Mouse (Mus musculus) liver, embryonic 14.5 days (tissue): ENCODE results near the gene Fmo5. TPM values are rescaled to one million over a fixed set of nuclear protein-coding genes. Genes with fewer than 3 reads are reported as not detected.

Experiments
- ATAC-seq: fragments of 200-750 bp; cut with Nextera tagmentation; 2 replicates; pipeline ENCODE4 v1.8.0; 2017; ENCODE audit warnings: moderate number of reproducible peaks, mild to moderate bottlenecking, moderate library complexity; ENCODE audit not compliant: insufficient read depth
- DNase-seq, 3 experiments: peaks; one replicate each; pipeline ENCODE4 v3.0.0-alpha.2; 2012 to 2013; ENCODE audit warnings: low read depth in 3 of 3, low spot score in 3 of 3
- H3K27ac ChIP-seq: fragments of 300-500 bp; sonication (generic); 2 replicates; pipeline ENCODE4 v1.5.1; 2014; ENCODE audit warnings: moderate library complexity, mild to moderate bottlenecking, control low read depth, inconsistent platforms
- H3K27me3 ChIP-seq: fragments of 300-500 bp; sonication (generic); 2 replicates; pipeline ENCODE4 v1.6.1; 2014; ENCODE audit warnings: mild to moderate bottlenecking, low read length, moderate library complexity; ENCODE audit not compliant: control insufficient read depth, insufficient read depth
- H3K36me3 ChIP-seq: fragments of 300-500 bp; sonication (generic); replicated peaks from 2 replicates; pipeline ENCODE4 v1.6.1; 2014; ENCODE audit warnings: low read depth; ENCODE audit not compliant: control insufficient read depth, insufficient read depth
- H3K4me1 ChIP-seq, 2 experiments: fragments of 200-500 bp in 1 of 2; fragments of 300-500 bp in 1 of 2; sonication (generic) in 1 of 2; replicated peaks; 2 replicates each; pipeline ENCODE4 v1.6.1; 2012 to 2014; ENCODE audit warnings: antibody characterized with exemption in 1 of 2, inconsistent platforms in 1 of 2, low read length in 1 of 2; ENCODE audit not compliant: control insufficient read depth in 2 of 2, insufficient read depth in 2 of 2
- H3K4me2 ChIP-seq: fragments of 300-500 bp; sonication (generic); 2 replicates; pipeline ENCODE4 v1.6.1; 2014; ENCODE audit warnings: low read depth, mild to moderate bottlenecking, control low read depth, moderate library complexity
- H3K4me3 ChIP-seq, 2 experiments: fragments of 200-500 bp in 1 of 2; fragments of 300-500 bp in 1 of 2; sonication (generic) in 1 of 2; 2 replicates each; pipeline ENCODE4 v1.5.1; 2012 to 2014; ENCODE audit warnings: low read depth in 2 of 2, low read length in 2 of 2, mild to moderate bottlenecking in 2 of 2, control low read depth in 1 of 2, inconsistent platforms in 1 of 2, moderate library complexity in 1 of 2; ENCODE audit not compliant: insufficient read depth in 1 of 2
- H3K9ac ChIP-seq: fragments of 300-500 bp; sonication (generic); replicated peaks from 2 replicates; pipeline ENCODE4 v1.6.1; 2014; ENCODE audit warnings: mild to moderate bottlenecking, control low read depth, moderate library complexity
- H3K9me3 ChIP-seq: fragments of 300-500 bp; sonication (generic); 2 replicates; pipeline ENCODE4 v1.6.1; 2016; ENCODE audit warnings: low read length, mixed read lengths; ENCODE audit not compliant: control insufficient read depth
- CTCF ChIP-seq: IDR thresholded peaks from 2 replicates; pipeline ENCODE4 v1.5.1; 2016; ENCODE audit warnings: antibody characterized with exemption, low read depth, control low read depth
- EP300 ChIP-seq: IDR thresholded peaks from 2 replicates; pipeline ENCODE4 v1.6.1; 2016; ENCODE audit warnings: antibody characterized with exemption, low read depth
- WGBS: fragments of 180-500 bp; shearing (Covaris S2); extraction: QIAGEN DNeasy Blood & Tissue Kit; methylation state at CpG from one replicate; pipeline ENCODE4 v1.1.7; 2014; ENCODE audit not compliant: insufficient replicate concordance; 5-methylcytosine and 5-hydroxymethylcytosine counted together
- polyA plus RNA-seq, 2 experiments: library from polyadenylated mRNA; depleted of rRNA in 1 of 2; stranded (reverse) in 1 of 2; unstranded in 1 of 2; fragments of >200 nt; fragmentation: Nextera tagmentation in 1 of 2; extraction: Ambion mirVana in 1 of 2; gene quantifications; 2 replicates each; pipeline versions ENCODE4 v1.2.1 to v1.2.3; 2012 to 2014

The Fmo5 gene
- polyA plus RNA-seq, 2 experiments: 6.0 to 11.3 TPM

DNA sequence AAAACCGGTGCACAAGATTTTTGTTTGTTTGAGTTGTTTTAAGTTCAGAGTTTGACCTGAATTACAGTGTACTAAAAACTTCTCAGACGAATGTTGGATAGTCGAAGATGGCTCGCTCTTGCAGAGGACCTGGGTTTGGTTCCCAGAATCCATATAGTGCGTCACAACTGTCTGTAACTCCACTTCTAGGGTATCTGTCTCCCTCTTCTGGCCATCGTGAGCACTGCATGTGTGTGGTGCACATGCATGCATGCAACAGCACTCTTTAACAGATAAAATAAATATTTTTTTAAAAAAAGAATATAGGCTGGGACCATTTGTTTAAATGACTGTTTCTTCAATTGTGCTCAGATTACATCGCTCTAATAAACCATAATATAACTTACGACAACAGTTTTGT is 26.3 kb downstream of the Fmo5 start:
- 69% methylated on average over 8 of the region's 8 CpGs for WGBS
- DNase-seq (peak in 1 of 3 experiments; percentile 9), ATAC-seq (no peak)
- Histone ChIP-seq H3K4me3 (no peak overlapping the region), H3K27me3 (no peaks in the 10 kb centered on the region), H3K4me1 (peaks cover 3 to 14% of the 10 kb centered on the region in 2 experiments; a peak in 3 of 4 replicates), H3K27ac (no peak overlapping the region), H3K36me3 (no peaks in the 10 kb centered on the region), H3K9me3 (no peaks in the 10 kb centered on the region), H3K9ac (no peak overlapping the region), H3K4me2 (no peak overlapping the region)
- TF ChIP-seq CTCF (peak; percentile 73), EP300 (no peak)

DNA sequence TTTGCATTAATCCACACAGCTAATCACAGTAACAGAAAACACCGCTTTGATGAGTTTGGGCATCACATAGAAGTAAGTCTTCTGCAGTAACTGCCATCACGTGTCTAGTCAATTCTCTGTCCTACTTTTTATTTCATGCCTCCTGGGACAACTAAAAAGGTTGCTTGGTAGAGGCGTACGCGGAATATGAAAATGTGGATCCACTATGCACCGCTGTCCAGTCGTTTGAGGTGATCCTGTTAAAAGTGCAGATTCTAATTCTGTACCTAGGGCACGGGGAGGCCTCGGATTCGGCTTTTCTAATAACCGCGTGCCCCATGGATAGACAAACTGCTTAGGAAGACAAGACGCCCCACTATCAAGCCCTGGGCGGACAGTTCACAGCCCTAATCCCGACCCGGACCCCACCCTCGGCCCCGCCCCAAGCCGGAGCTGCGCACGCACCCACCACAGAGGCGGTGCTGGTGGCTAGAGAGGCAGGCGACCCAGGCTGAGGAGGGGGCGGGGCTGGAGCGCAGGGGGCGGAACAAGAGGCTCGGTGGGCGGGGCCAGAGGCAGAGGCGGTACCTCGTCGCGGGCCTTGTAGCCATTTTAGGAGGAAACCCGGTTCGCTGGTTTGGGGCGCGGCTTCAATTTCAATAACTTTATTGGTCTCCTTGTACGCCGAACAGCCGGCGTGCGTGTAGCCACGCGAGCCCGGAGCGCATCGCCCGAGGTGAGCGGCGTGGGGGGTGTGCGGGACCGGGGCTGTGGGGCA is 29.2 kb downstream of the Fmo5 start, which contains the start of gene Prkab2:
Gene Prkab2, plus strand, starts transcription at position 539 of the 757 bp plus-strand sequence.
- no peaks in the 10 kb centered on the region for H3K27me3 ChIP-seq

DNA sequence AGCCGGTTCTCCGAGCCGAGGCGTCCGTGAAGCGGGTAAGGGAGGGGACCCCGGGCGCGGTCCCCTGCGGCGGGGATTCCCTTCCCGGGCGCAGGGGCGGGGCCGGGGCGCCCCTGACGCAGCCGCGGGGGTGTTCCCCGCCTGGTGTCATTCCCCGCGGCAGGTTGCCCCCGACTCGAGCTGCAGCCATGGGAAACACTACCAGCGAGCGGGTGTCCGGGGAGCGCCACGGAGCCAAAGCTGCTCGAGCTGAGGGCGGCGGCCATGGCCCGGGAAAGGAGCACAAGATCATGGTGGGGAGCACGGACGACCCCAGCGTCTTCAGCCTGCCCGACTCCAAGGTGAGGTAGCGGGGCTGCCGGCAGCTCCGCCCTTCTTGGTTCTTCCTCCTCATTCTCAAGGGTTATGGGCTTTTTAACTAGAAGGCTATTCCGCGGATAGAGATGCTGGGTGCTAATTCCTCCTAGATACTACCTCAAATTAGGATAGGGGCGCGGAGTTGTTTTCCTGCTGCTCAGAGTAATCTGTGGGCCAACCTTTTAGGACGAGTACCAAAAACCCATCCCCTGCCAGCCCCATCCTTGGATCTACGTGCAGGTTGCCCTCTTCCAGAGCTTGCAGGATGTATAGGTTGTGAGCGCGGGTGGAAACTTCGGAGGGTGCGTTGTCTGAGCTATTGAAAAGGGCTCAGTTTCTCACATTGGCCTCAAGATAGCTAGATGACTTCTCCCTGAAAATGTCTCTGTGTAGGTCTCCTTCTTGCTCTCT is 30.0 kb downstream of the Fmo5 start:
- H3K27me3 ChIP-seq: no peaks in the 10 kb centered on the region
- no peaks in the 10 kb centered on the region for H3K9me3 ChIP-seq
- peaks cover 3 to 17% of the 10 kb centered on the region in 2 experiments; a peak in 3 of 4 replicates for H3K4me1 ChIP-seq
- peak overlapping the region; percentile 85 for H3K4me2 ChIP-seq
- DNase-seq (peak in 1 of 3 experiments; percentile 31), ATAC-seq (peak; percentile 79)
- WGBS: under 1% methylated on average over 46 of the region's 50 CpGs
- TF ChIP-seq CTCF (no peak), EP300 (no peak)
- H3K9ac ChIP-seq: peak overlapping the region; percentile 69
- H3K36me3 ChIP-seq: no peaks in the 10 kb centered on the region
- H3K4me3 ChIP-seq: peak overlapping the region; percentile 71 to 84
- H3K27ac ChIP-seq: no peak overlapping the region

More for the DNA sequence above, 29.2 kb downstream of the Fmo5 start, which contains the start of gene Prkab2:
- Histone ChIP-seq H3K4me1 (peaks cover 3 to 17% of the 10 kb centered on the region in 2 experiments; a peak in 3 of 4 replicates), H3K9me3 (no peaks in the 10 kb centered on the region), H3K27ac (no peak within 1 kb of the TSS; the same call in 1 of the 2 replicates), H3K4me2 (peak within 1 kb of the TSS; percentile 85), H3K4me3 (peak within 1 kb of the TSS; percentile 71 to 84), H3K36me3 (no peaks in the 10 kb centered on the region), H3K9ac (peak within 1 kb of the TSS; percentile 69)
- ATAC-seq (peak; percentile 97), DNase-seq (peak; percentile 90 to 91 (median 91))
- 3% methylated on average over 50 of the region's 51 CpGs for WGBS
- no peak for TF ChIP-seq CTCF
- no peak; the same call in 1 of the 2 replicates for TF ChIP-seq EP300

DNA sequence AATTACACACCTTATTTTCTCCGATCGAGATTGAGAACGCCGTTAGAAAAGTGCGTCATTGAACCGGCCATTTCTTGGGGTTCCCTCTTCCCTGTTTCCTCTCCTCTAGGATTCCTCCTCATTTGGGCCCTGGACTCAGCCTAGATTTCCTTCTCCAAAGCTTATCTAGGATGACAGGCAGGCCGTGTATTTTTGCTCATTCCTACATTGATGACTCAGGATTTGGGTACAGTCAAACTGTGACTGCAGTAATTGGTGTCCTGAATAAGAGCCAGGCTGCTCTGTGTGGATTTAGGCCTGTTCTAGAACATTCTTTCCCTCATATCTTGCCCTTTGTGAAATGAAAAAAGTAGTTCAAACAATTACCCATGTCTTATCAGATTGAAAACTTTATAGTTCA is 31.1 kb downstream of the Fmo5 start:
- Histone ChIP-seq H3K36me3 (no peaks in the 10 kb centered on the region), H3K9ac (no peak overlapping the region), H3K4me2 (no peak overlapping the region), H3K27ac (no peak overlapping the region), H3K4me3 (no peak overlapping the region), H3K9me3 (no peaks in the 10 kb centered on the region), H3K4me1 (peaks cover 3 to 17% of the 10 kb centered on the region in 2 experiments; a peak in 3 of 4 replicates), H3K27me3 (no peaks in the 10 kb centered on the region)
- ATAC-seq (no peak), DNase-seq (no peak)
- 78% methylated on average over 7 of the region's 7 CpGs for WGBS
- TF ChIP-seq EP300: no peak
- TF ChIP-seq CTCF: no peak

DNA sequence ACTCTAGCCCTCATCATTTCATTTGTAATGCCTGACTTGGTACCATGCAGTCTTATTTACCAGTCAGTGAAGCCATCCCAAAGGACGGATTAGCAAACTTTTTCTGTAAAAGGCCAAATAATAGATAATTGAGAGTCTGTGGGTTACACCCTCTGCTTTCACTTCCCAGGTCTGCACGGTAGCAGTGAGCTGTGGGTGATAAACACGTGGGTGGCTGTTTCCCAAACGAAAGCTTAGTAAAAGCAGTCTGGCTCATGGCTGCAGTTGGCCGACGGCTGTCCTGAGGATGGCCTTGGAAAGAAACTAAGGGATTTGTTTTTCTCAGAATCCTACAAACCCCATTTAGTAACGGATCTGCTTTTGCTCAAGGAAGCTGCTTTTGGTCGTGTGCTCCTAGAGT is 32.6 kb downstream of the Fmo5 start:
- H3K9ac ChIP-seq: no peak overlapping the region
- no peaks in the 10 kb centered on the region for H3K27me3 ChIP-seq
- no peaks in the 10 kb centered on the region for H3K9me3 ChIP-seq
- H3K27ac ChIP-seq: no peak overlapping the region
- H3K4me3 ChIP-seq: no peak overlapping the region
- peaks cover 3 to 19% of the 10 kb centered on the region in 2 experiments; a peak in 3 of 4 replicates for H3K4me1 ChIP-seq
- ATAC-seq (no peak), DNase-seq (no peak)
- H3K36me3 ChIP-seq: no peaks in the 10 kb centered on the region
- H3K4me2 ChIP-seq: no peak overlapping the region
- 45% methylated on average over 8 of the region's 8 CpGs for WGBS
- TF ChIP-seq EP300: no peak
- no peak for TF ChIP-seq CTCF
